Mouse (Mus musculus) mammary gland, adult 2 months (tissue): ENCODE data around the gene Npc1l1. TPM values are rescaled to one million over a fixed set of nuclear protein-coding genes. Genes with fewer than 3 reads are reported as not detected.

Experiments used
- polyA plus RNA-seq: library from polyadenylated mRNA; depleted of rRNA; stranded (reverse); fragments of >200 nt; gene quantifications from 2 replicates; pipeline ENCODE4 v1.2.3, GENCODE M21; 2012; ENCODE audit warnings: low replicate concordance; rRNA removed

Npc1l1 gene
- 0.20 and 0.50 TPM in 2 replicates for polyA plus RNA-seq

DNA sequence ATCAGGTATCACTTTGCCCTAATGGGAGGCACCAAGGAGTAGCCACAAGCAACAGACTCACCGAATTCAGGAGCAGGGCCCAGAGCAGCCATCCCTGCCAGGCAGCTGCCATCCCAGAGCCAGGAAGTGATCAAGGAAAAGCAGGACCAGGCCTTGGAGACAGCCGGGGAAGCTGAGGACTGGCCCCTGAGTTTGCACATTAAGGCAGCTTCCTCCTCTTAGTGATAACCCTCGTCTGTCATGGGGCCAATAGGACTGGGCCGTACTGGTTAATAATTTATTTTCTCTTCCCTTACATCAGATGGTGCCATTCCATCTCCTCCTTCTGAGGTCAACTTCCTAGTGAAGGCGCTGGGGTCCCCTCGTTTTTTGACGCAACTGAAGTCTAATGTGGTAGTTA is at the start of gene Npc1l1:
Npc1l1 (minus strand) TSS at position 132 of the 400 bp plus-strand sequence.

DNA sequence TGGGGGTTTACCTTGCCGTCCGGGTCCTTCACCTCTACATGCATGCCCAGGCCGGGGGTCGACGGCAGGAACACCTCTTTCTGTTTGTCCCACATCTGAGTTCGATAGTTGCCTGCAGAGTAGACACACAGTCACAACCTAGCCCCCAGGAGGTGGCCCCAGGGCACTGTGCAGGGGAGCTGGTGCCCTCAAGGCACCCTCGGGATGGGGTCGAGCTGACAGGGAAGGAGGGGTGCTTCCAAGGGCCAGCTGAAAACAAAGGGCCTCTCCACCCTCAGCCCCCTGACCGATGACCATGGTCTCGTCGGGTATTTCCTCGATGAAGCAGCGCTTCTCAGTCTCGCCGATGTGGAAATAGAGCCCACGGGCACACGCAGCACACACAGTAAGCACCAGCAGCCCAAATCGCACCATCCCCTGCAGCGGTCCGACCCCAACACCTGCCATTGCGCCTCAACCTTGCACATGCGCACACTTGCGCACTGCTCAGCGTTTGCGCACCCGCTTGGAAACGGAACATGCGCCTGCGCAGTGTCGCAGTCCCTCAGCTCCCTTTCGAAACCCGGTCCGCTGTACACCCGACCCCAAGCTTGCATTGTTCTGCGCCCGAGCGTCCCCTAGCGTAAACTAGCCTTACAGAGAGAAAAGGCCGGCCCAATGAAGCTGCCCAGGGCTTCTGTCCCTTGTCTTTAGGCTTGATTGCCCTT is 44.6 kb upstream of the Npc1l1 start, which contains the start of gene Tmed4:
Tmed4 (minus strand) TSS at position 484 of the 707 bp plus-strand sequence.

DNA sequence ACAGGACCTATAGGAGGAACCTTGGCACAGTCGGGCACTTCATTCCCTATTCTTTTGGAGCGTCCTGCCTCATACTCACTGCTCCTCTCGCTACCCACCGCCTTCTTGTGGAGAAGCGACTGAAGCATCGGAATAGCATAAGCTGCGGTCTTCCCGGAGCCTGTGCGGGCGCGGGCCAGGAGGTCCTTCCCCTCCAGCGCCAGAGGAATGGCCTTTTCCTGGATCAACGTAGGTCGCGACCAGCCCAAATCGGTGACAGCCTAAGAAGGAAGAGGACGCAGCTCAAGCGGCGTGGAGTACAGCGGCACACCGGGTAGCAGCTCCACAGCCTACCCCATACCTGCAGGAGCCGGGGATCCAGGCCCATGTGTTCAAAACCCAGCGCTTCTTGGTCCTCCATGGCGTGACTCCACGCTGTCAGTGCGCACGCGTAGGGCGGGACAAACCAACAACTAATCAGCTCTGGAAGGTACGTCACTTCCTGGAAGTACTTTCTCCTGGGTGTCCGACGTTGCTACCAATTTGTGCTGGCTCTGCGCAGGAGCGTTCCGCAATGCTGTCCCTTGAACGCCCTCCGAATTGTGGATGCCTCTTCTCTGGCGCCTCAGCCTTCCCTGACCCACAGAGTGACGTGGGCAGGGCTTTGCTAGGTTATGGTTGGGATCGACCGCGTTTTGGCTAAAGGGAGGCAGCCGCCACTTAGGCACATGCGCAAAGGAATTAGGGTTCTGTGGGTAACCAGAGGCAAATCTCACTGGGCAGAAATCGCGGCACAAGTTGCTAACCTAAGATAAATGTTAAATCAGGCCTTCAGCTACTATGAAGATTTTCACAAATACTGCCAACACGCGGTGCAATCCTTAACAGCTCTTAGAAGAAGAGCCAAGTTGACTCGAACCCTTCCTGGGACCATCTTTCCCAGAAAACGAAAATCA is 37.6 kb upstream of the Npc1l1 start, which contains the start of gene Ddx56:
Ddx56 (minus strand) TSS at position 453 of the 935 bp plus-strand sequence.

DNA sequence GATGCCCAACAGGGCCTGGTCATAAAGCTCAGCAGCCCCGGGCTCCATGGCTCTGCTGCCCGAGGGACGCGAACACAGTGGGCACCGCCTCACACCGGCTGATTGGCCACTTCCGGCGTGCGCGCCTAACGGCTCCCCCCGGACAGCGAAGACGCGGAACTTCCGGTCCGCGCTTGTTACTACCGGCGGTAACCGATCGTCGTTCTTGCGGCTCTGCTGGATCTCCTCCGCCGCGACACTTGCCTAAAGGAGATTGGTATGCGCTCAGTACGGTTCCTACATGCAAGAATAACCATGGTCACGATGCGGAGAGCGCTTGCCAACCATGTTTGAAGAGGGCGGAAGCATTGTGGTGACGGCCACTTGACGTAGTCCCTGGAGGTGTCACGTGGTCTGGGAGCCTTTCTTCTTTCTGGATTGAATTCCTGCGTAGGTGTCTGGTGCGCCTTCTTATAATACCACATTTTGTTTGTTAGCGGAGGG is 29.8 kb downstream of the Npc1l1 start, which contains the start of gene Nudcd3:
Nudcd3 (minus strand) TSS at position 329 of the 483 bp plus-strand sequence.

DNA sequence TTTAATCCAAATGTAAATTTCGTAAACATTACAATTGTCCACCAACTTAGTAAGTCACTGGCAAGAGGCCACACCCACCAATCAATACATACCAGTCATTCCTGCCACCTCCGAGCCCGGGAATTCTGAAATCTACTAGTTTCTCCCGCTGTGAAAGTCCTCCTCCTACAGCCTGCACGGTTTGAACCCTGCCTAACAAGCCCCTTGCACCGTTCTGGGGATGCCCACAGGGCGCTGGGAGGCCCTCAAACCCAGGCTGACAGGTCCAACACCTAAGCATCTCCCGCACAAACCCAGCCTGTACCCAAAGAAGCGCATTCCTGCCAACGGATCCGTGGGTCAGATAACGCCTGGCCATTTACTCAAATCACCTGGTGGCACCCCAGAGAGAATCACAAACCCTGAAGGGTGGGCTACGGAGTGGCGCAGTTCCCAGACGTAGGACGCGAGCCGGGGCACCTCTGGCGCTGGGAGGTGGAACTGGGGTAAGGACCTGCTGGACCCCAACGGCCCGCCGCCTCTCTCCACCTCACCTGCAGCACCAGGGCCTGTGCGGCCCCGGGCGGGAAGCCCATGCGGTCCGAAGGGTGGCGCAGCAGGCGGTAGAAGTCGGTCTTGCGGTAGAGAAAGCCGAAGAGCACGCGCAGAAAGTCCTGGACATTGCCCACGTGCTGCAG is 30.4 kb downstream of the Npc1l1 start, which contains the start of gene A730071L15Rik:
A730071L15Rik (plus strand) TSS at position 620 of the 677 bp plus-strand sequence.

Other genes starting within 250 kb of the Npc1l1 start
- 5.7 and 15.3 TPM in 2 replicates for gene Camk2b, start 163.8 kb downstream of the Npc1l1 start, polyA plus RNA-seq
- 0.07 and 0.17 TPM in 2 replicates for gene A730071L15Rik, start 30.1 kb downstream of the Npc1l1 start, polyA plus RNA-seq
- gene Nudcd3, start 29.7 kb downstream of the Npc1l1 start, polyA plus RNA-seq: 32.9 and 61.8 TPM in 2 replicates
- 27.1 and 33.7 TPM in 2 replicates for gene Ddx56, start 37.6 kb upstream of the Npc1l1 start, polyA plus RNA-seq
- 79.1 and 122 TPM in 2 replicates for gene Tmed4, start 44.7 kb upstream of the Npc1l1 start, polyA plus RNA-seq
- 169 and 390 TPM in 2 replicates for gene Ogdh, start 61.5 kb upstream of the Npc1l1 start, polyA plus RNA-seq
- 43.9 and 108 TPM in 2 replicates for gene Zmiz2, start 158.9 kb upstream of the Npc1l1 start, polyA plus RNA-seq
- 473 and 983 TPM in 2 replicates for gene Ppia, start 185.3 kb upstream of the Npc1l1 start, polyA plus RNA-seq
- gene H2afv, start 214.3 kb upstream of the Npc1l1 start, polyA plus RNA-seq: 26.2 and 31.1 TPM in 2 replicates
- gene Purb, start 245.8 kb upstream of the Npc1l1 start, polyA plus RNA-seq: 7.5 and 11.6 TPM in 2 replicates